Mouse (Mus musculus) T-cell, adult 2 months (primary cell): ENCODE data around the gene Mat2a.
"Not testable (repeated sequence)": the region's sequence is repeated elsewhere in the genome, so short reads cannot be mapped to it uniquely, and the experiment has no call there.

Experiments used
- DNase-seq: peaks from one replicate; pipeline ENCODE4 v3.0.0; 2022; ENCODE audit warnings: low spot score

The Mat2a gene

DNA sequence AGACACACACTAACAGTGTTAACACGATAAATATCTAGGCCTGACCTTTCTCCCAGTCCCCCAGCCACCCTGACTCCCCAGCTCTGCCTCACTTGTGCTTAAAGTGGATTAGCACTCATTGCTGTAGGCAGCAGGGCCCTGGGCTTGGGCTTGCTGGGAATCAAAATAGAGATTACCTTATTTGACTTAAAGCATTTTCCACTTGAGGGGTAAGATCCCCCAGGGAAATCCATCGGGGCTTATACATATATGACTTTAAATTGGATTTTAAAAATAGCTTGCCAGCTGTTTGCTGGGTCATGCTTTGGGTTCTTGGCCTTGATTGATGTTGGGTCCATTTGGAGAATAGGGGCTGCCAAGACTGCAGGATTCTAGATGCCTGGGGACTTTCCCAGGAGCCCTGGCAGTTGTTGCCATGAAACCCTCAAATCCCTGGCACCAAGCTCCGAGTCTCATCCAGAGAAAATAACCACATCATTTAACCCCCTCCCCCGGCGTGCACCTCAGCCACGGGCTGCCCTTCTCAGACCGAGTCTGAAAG lies 15.5 kb upstream of the Mat2a start:
- no peak for DNase-seq

DNA sequence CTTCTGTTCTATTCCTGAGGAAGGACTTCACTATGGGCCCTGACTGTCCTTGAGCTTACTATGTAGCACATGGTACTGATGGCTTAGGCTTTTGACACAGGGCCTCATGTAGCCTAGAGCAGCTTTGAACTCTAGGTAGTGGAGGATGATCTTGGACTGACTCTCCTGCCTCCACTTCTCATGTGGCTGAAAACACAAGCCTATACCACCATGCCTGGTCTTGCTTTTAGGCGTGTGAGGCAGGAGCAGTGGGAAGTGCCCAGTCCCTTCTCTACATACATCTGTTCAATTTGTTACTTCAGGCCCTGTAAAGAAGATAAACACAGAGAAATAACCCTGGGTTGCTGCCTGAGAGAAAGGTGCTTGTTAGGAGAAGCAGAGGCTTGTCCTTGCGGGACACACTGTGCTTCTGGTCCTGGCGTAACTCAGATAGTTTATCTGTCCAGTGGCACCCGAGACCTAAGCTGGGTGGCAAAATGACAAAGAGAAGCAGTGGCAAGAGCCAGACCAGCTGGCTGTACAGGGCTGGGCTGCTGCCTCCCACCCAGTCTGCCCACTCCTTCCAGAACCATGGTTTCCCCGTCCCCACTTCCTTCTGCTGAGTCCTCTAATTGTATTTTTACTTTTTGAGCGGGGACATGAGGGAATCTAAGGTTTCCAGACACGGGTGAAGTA lies 14.9 kb upstream of the Mat2a start:
- DNase-seq, result no peak

DNA sequence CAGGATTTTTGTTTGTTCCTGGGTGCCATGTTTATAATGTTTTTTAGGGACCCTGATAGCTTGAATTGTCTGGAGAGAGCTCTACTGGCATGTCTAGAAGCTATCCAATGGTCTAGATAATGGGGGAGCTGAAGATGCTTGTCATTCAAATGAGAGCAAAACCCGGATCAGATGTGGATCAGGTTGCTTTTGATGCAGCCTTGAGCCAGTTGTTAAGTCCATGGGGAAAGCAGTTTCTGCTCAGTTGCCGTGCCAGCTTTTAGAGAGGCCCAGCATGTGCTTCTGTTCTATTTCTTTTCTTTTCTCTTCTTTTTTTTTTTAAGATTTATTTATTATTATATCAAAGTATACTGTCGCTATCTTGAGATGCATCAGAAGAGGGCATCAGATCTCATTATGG lies 14.2 kb upstream of the Mat2a start:
- no peak for DNase-seq

DNA sequence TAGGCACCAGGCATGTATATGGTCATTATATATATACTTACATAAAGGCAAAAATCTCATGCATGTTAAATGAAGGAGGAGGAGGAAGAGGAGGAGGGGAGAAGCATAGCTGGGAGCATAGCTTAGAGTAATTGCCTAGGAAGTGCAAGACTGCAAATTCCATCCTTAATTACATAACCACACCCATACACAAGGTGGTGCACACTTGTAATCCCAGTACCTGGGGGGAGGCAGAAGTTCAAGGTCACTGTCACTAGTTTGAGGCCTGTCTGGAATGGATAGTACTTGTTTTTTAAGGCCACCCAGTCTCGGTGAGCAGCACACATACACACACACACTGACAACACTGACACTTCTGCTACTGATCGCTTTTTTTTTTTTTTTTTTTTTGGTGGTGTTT lies 13.0 kb upstream of the Mat2a start:
- no peak for DNase-seq

DNA sequence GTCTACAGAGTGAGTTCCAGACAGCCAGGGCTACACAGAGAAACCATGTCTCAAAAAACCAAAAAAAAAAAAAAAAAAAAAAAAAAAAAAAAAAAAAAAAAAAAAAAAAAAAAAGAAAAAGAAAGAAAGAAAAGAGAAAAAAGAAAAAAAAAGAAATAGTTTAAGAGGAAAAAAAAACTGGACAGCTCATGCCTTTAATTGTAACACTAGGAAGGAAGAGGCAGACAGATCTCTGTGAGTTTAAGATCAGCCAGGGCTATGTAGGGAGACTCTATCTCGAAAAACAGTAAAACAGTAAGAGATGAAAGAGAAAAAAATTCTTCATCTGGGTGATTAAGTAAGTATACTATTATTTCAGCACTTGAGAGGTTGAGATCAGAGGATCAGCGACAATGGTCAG lies 12.4 kb upstream of the Mat2a start:
- DNase-seq, result not testable (repeated sequence)

DNA sequence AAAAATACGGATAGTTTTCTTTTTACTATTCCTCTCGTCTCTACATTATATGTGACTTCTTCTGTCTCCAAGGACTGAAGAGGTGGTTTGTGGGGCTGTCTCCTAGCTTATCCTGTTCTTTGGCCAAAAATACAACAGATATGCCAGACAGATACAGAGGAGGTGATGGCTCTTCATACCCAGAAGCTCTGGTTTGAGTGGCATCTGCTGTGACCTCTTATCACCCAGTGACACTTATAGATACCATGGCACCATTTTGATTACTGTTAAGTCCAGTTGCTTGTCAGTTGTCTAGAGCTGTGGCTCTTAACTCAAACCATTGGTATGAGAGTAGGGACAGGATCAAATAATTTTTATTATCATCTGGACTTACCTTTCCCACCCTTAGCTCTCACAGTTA lies 8.1 kb upstream of the Mat2a start:
- no peak for DNase-seq

DNA sequence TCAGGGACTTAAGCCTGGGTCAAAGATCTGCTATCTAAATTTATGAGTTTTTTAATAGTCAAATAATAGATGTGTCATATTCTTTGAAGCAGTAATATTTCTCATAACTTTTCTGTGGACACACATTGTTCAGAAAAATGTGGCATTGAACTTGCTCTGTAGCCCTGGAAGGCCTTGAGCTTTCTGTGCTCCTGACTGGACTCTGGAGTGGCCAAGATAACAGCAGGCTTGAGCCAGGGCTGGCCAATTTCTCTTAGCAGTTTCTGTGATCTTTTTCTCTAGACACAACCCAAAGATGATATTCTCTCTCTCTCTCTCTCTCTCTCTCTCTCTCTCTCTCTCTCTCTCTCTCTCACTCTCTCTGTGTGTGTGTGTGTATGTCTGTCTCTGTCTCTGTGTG lies 5.7 kb upstream of the Mat2a start:
- DNase-seq, result no peak

DNA sequence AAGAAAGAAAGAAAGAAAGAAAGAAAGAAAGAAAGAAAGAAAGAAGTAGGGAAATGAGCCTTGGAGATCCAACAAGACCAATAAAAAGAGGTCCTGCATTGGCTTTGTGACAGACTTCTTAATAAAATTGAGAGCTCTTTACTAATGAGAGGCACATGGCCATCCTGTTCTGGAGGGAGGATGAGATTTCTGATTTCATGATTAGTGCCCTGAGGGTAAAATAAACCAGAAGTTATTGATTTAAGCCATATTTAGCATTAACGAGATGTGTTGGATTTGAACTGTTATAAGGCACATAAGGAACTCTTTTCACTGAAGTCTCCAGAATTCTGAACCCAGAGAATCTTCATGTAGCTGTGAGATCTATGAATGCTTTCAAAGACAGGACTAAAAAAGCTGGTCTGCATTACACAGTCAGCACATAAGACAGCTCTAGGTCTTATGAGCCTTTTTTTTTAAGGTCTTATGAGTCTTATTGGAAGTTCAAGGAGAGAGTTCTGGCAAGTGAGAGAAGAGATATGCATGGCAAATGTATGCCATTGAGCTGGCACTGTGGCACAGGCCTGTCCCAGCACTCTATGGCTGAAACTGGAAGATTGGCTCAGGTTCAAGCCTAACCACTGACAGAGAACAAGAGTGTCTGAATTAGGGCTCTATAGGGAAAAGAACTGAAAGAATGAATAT lies 3.7 kb upstream of the Mat2a start:
- DNase-seq, result no peak

DNA sequence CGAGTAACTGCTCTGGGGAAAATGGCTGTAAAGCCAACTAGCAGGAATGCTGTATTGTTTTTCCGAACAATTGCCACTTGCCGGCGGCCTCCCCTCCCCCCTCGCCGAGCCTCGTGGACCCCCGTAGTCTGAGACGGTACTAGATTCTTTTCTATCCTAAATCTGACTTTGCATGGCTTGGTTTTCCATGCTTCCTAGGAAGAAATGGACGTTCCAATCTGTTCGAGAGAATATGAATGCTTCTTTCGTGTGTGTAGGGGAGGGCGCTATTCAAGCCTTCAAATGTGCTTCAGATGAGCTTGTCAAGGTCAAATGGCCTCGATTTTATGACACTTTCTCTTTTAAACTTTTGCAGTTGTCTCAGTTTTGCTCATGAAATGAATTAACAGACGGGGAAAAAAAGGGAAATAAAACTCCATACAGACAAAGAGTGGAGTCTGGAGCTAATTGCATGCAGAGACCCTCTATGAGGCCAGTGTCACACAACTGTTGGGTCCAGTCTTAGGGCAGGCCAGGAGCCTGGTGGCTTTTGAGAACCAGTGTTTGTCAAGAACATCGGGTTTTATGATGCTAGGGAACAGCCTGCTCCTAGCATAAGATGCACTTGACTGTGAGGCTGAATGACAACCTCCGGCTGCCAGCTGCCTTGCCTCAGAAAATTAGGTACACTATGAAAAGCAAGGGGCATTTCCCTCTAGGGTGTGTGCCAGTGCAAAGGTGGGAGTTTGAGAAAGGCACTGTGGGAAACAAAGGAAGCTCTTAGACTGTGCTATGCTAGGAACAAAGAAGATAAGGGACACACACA lies 1.0 kb upstream of the Mat2a start:
- DNase-seq, result no peak

DNA sequence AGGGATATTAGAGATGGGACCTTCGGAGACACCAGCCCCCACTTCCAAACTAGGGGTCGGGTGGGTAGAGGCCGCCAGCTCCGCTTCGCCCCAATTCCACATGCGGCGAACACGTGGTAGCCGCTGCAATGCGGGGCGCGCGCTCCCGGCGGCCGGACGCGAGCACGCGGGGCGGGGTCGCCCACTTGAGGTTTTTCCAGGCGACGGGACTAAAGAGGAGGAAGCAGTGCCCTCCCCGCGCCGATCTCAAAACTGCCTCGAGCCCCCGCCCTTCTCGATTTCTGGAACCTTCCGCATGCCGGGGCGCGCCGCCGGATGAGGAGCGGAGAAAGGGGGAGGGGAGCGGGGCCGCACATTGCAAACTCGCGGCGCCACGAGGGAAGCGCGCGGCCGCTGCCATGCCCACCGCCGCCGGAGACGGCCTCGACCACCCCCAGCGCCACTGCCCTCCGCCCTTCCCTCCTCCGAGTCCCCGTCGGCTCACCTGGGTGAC lies 450 bp downstream of the Mat2a start:
- DNase-seq, result peak; percentile 84

DNA sequence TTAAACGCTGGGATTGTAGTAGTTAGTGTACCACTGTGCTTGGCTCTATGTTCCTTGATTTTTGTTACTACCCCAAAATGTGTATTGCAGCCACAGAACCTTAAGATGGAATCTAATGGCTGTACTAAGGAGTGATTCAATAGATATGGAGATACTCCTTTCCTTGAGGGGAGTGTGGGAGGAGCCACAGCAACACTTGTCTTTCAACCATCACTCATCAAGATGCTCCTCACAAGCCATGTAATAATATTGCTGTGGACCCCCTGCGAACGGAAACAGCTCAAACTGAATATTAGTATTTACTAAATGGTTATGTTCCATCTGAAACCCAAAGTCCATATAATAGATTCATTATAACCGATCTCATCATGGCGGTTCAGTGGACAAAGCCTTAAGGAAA lies 1.1 kb downstream of the Mat2a start:
- no peak for DNase-seq

DNA sequence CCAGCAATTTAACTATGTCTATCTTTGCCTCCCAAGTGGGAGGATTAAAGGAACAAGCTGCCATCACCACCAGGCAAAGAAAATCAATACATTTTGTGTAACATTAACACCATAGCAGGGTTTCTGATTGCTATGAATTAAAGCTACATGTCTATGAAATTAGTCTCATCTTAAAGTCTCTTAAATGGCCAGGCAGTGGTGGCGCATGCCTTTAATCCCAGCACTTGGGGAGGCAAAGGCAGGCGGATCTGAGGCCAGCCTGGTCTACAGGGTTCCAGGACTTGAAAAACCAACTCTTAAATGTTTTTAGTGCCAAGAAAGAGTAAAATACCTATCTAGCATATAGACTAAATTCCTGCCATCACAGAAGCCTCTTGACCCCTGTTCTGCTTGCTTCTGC lies 7.2 kb downstream of the Mat2a start:
- DNase-seq, result no peak

DNA sequence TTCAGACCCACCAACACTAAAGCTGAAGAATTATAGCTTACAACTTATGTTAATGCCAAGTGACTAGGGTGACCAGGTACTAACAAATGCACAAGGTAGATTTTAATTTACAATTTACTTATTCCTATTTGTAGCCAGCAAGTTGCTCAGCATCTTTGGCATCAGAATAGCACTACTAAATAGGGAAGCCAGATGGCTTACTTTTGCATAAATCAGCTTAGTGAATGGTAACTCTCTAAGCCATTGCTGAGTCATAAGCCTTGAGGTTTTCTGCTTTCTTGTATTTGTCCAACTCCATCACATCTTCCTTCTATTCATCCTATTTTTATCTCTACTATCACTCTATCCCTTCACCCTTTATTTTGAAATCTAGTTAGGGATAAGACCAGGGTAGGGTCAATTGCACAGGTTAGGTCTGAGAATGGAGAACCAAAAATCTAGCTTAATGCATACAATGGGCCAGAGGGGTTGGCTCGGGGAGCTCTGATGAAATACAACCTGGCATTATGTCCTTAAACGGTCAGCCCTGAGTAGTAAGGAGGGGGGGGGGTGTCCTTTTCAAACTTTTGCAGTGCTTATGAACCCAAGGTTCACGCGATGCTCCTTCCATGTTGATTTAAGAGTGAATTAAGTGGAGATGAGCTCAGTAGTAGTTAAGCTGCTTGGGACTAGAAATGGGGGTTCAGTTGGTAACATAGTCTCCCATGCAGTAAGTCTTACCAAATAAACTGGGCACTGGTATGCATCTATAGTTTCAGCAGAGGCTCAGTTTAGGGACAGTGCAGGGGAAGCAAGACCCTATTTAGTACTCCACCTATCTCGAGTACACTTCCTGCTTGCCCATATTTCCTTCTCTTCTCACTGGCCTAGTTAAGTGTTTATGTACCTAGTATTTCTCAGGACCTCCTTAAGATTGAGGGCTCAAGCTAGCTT lies 8.1 kb downstream of the Mat2a start:
- no peak for DNase-seq

DNA sequence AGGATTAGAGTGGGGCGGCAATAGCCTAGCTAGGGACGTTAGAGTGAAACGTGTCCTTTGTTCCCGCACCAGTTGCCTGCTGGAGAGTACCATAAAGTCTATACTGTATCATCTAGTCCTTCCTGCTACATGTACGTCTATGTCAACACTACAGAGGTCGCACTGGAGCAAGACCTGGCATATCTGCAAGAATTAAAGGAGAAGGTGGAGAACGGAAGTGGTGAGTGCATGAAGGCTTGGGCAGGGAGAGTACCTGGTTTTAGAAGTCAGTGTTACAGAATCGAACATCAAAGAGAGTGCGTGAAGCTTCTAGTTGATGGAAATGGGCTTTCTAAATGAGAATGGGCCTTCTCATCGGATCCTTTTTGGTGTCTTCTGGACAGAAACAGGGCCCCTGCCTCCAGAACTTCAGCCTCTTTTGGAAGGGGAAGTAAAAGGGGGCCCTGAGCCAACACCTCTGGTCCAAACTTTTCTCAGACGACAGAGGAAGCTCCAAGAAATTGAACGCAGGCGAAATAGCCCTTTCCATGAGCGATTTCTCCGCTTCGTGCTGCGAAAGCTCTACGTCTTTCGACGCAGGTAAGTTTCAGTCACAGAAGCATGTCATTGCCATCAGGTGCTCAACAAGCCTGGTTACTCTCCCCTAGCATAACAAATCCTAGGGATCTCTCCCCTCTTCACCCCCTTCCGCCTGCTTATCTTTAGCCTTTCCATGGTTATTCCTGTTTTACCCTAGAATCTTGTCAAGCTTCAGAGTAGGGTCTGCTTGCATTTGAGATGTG lies 10.1 kb downstream of the Mat2a start:
- DNase-seq, result peak; percentile 36

DNA sequence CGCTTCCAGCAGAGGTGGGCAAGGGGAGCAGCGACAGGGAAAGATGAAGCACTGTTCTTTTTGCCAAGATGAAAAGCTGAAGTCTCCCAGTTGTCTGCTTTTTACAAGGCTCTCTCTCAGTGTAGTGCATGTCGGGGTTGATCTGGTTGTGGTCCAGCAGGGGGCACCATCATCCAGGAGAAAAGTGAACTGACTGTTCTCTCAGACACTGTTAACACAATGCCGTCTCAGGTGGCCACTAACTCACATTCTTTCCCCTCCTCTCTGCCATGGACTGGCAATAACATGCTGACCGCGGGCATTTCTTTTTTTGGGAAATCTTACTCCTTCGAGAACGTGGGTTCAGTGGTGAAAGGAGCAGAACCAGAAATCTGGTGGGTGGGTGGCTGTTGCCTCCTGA lies 11.3 kb downstream of the Mat2a start:
- peak; percentile 75 for DNase-seq

DNA sequence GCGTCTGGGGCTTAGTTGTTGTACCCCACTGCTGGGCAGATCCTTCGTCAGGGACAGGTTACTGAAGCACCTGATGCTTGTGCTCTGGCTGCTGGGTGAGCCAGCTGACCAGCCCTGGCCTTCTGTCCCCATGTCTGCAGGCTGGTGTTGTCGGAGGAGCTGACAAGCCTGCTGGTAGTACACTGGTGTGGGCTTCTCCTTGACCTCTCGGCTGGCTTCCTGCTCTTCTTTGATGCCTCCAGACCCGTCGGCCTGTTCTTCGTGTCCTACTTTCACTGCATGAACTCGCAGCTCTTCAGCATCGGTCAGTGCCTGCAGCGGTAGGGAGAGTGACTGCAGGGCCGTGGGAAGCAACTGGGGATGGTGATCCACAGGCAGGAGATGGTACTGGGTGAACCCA lies 13.7 kb downstream of the Mat2a start:
- no peak for DNase-seq

DNA sequence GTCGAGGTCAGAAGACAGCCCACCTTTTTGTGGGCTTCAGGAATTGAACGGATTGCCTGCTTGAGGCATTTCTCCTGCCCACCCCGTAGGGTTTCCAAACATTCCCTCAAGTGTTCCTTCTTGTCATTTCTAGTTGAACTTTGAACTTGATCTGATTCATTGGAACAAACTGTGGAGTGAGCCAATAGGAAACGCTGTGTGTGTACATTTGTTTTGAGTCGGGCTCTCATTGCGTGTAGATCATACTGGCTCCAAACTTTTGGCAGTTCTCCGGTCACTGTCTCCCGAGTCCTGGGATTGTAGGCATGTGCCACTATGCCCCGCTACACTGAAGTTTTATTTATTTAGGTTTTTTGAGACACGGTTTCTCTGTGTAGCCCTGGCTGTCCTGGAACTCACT lies 18.5 kb downstream of the Mat2a start:
- DNase-seq, result no peak

DNA sequence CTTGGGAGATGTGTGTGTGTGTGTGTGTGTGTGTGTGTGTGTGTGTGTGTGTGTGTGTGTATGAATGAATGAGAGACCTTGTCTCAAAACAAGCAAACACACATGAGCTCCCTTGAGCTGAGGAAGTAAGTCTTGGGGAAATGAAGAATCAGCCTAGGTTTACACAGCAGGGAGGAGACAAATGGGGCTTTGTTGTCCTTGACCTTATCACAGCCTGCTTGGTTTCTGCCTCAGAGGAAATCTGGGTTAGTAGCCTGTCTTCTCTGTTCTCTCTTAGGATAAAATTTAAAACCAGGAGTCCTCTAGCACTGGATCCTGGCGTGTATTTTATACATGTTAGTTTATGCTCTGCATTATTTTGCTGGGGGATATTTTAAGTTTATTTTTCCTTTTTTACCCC lies 19.6 kb downstream of the Mat2a start:
- no peak for DNase-seq

DNA sequence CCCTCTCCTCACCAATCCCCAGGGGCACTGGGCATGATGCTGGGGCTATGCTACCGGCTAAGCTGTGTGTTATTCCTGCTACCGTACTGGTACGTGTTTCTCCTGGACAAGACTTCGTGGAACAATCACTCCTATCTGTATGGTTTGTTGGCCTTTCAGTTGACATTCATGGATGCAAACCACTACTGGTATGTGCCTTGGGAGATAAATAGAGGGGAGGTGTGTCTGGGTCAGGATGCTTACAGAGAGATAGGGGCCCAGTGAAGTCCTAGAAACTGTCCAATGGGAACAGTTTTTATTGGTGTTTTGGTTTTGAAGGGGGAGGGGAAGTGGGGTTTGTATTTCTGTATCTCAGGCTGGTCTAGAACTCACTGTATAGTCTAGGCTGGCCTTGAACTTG lies 21.1 kb downstream of the Mat2a start:
- DNase-seq, result no peak

DNA sequence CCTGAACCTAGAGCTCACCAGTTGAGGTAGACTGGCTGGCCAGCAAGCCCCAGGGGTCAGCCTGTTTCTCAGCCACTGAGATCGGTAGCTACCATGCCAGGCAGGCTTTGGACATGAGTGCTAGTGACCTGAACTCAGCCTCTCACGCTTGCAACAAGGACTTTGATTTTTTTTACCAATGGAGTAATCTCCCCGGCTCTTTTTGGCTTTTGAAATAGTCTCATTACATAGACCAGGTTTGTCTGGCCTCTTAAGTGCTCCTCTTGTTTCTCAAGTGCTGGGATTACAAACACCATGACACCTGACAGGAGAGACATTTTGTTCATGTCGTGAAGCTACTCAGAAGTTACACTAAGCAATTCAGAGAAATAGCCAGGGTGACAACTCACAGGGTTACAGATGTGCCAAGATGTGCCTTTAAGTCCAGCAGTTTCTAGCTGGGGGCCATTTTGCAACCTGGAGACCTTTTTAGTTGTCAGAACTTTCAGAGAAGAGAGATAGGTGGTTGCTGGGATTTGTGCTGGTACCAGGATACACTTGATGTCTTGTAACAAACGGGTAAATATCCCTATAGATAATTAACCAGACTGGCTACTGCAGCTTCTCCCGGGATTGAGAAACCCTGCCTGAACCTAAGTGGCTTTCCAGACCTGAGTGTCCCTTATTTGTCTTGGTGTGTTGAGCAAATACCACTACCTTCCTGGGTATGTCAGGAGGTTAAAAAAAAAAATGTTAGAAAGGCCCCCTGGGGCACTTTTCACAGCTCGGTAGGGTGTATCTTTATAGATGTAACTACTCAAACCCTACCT lies 23.2 kb downstream of the Mat2a start:
- no peak for DNase-seq
